8 mouse cellular contexts compared by ENCODE assay signal in genomic region chr1:64531548-64531947, GRCm38 (mm10). TPM values are rescaled to one million over a fixed set of nuclear protein-coding genes. Genes with fewer than 3 reads are reported as not detected.
A peak's percentile ranks its signal among the peaks of the same experiment; 100 is the strongest.
DNase-seq lines count a peak whose midpoint lies in the region; ATAC-seq and TF ChIP-seq lines count a peak whose summit lies in the region.

No protein-coding gene starts in this region.

- peak overlapping the region; percentile 93 for H3K4me3 ChIP-seq in heart, adult 2 months
- peak overlapping the region; percentile 92 for H3K4me3 ChIP-seq in E14TG2a.4 (replicated peaks; ENCODE audit: low read length)
- peak overlapping the region; percentile 80 for H3K4me3 ChIP-seq in forebrain, embryonic 14.5 days (ENCODE audit: low read depth, low read length)
- peak overlapping the region; percentile 94 for H3K4me3 ChIP-seq in liver, embryonic 16.5 days (ENCODE audit: low read depth, low read length)

- TF ChIP-seq EP300 in heart, adult 2 months (IDR thresholded peaks at IDR 0.05; ENCODE audit: insufficient read depth, low read depth, low read length): no peak

- intact Hi-C loops in heart, adult 2 months (cut with DNase I): loop anchor here (5.0 to 10.0 kb wide), 5 partner anchors 86 to 417 kb away; partner anchors contain the start of genes Ccnyl1 and Mettl21a

- no peak for DNase-seq in heart, adult 2 months
- DNase-seq in heart, adult 8-10 months (ENCODE audit: low spot score): no peak
- DNase-seq in forebrain, embryonic 14.5 days (ENCODE audit: low spot score): no peak
- DNase-seq in cerebellum, postnatal 36 days: no peak

- H3K4me1 ChIP-seq in heart, adult 2 months (ENCODE audit: control insufficient read depth, insufficient read depth, low read length): peaks cover 5% of the 10 kb centered on the region
- H3K4me1 ChIP-seq in E14TG2a.4 (replicated peaks; ENCODE audit: low read depth, low read length): peaks cover 26% of the 10 kb centered on the region
- peaks cover 20% of the 10 kb centered on the region for H3K4me1 ChIP-seq in forebrain, embryonic 14.5 days (ENCODE audit: control insufficient read depth, insufficient read depth, low read length)
- H3K4me1 ChIP-seq in liver, embryonic 16.5 days (ENCODE audit: control insufficient read depth, low read depth, low read length): peaks cover 18% of the 10 kb centered on the region

- H3K4me2 ChIP-seq in forebrain, embryonic 14.5 days (ENCODE audit: low read length): peak overlapping the region; percentile 95
- H3K4me2 ChIP-seq in liver, embryonic 16.5 days (ENCODE audit: low read depth, low read length): peak overlapping the region; percentile 93

- H3K9me3 ChIP-seq in E14TG2a.4 (ENCODE audit: low read length): no peaks in the 10 kb centered on the region
- H3K9me3 ChIP-seq in forebrain, embryonic 14.5 days (replicated peaks; ENCODE audit: control insufficient read depth, low read length): no peaks in the 10 kb centered on the region
- H3K9me3 ChIP-seq in liver, embryonic 16.5 days (replicated peaks; ENCODE audit: control insufficient read depth, low read length): no peaks in the 10 kb centered on the region

- TF ChIP-seq POLR2A in heart, adult 2 months (IDR thresholded peaks at IDR 0.05; ENCODE audit: insufficient read depth, low read depth, low read length): no peak

- H3K9ac ChIP-seq in heart, adult 2 months (ENCODE audit: low read depth, low read length): peak overlapping the region; percentile 85
- H3K9ac ChIP-seq in forebrain, embryonic 14.5 days (ENCODE audit: low read length): peak overlapping the region; percentile 99
- peak overlapping the region; percentile 98 for H3K9ac ChIP-seq in liver, embryonic 16.5 days (ENCODE audit: low read depth, low read length)

- peak overlapping the region; percentile 96 for H3K27ac ChIP-seq in heart, adult 2 months
- no peak overlapping the region for H3K27ac ChIP-seq in forebrain, embryonic 14.5 days (ENCODE audit: low read depth, low read length)
- H3K27ac ChIP-seq in liver, embryonic 16.5 days (ENCODE audit: low read length): peak overlapping the region; percentile 98

- peaks cover 14% of the 10 kb centered on the region for H3K36me3 ChIP-seq in heart, adult 2 months (ENCODE audit: control insufficient read depth, insufficient read depth, low read length)
- no peaks in the 10 kb centered on the region for H3K36me3 ChIP-seq in E14TG2a.4 (ENCODE audit: insufficient read depth, low read length)
- H3K36me3 ChIP-seq in forebrain, embryonic 14.5 days (ENCODE audit: control insufficient read depth, insufficient read depth, low read length): no peaks in the 10 kb centered on the region
- peaks cover 3% of the 10 kb centered on the region for H3K36me3 ChIP-seq in liver, embryonic 16.5 days (ENCODE audit: control insufficient read depth, insufficient read depth)

- no peaks in the 10 kb centered on the region for H3K27me3 ChIP-seq in heart, adult 2 months (ENCODE audit: control insufficient read depth, insufficient read depth, low read length)
- H3K27me3 ChIP-seq in E14TG2a.4 (ENCODE audit: insufficient read depth, low read length): no peaks in the 10 kb centered on the region
- no peaks in the 10 kb centered on the region for H3K27me3 ChIP-seq in forebrain, embryonic 14.5 days (replicated peaks; ENCODE audit: control insufficient read depth, insufficient read depth, low read length)
- no peaks in the 10 kb centered on the region for H3K27me3 ChIP-seq in liver, embryonic 16.5 days (ENCODE audit: control insufficient read depth, insufficient read depth, low read depth, low read length)

- ATAC-seq in forebrain, embryonic 14.5 days: no peak
- no peak for ATAC-seq in liver, embryonic 16.5 days (ENCODE audit: low read depth)
- ATAC-seq in granulocyte monocyte progenitor cell, adult 5-6 weeks (replicated peaks; ENCODE audit: poor library complexity, severe bottlenecking): no peak
- ATAC-seq in monocyte, adult 5-6 weeks (replicated peaks; ENCODE audit: insufficient number of reproducible peaks, low FRiP score, low TSS enrichment, poor library complexity, severe bottlenecking): no peak

- no peak for TF ChIP-seq CTCF in heart, adult 2 months (IDR thresholded peaks at IDR 0.05)
- TF ChIP-seq CTCF in E14TG2a.4 (conservative IDR thresholded peaks at IDR 0.05; ENCODE audit: low read length): no peak

- 17% methylated on average over 7 of the region's 7 CpGs for WGBS in heart, adult 2 months
- 23% methylated on average over 7 of the region's 7 CpGs for WGBS in forebrain, embryonic 14.5 days
- 5% methylated on average over 7 of the region's 7 CpGs for WGBS in liver, embryonic 16.5 days (ENCODE audit: insufficient replicate concordance)

- peaks cover 1% of the 10 kb centered on the region; the same call in 1 of the 2 replicates for H3K79me2 ChIP-seq in heart, adult 2 months (replicated peaks; ENCODE audit: control insufficient read depth, insufficient read depth, low read length)

RNA-seq across cellular contexts. Expression of gene Creb1, which starts 0.9 kb away (rescaled TPM):
- total RNA-seq in heart, adult 2 months (2021): 10 to 100 TPM; 25.2 to 28.8 TPM
- 7.5 and 11.9 TPM in 2 replicates for polyA plus RNA-seq in heart, adult 2 months (2012; rRNA removed)
- 10 to 100 TPM; 21.4 to 31.2 (median 22.8) TPM for total RNA-seq in heart, adult 8-10 months (2022)
- polyA plus RNA-seq in forebrain, embryonic 14.5 days (2014; fragmentation: Nextera tagmentation; extraction: Ambion mirVana): 56.7 and 70.8 TPM in 2 replicates
- polyA plus RNA-seq in liver, embryonic 16.5 days (2015; fragmentation: Nextera tagmentation; extraction: Ambion mirVana): 10.9 and 11.7 TPM in 2 replicates
- 60.4 and 73.2 TPM in 2 replicates for total RNA-seq in granulocyte monocyte progenitor cell, adult 5-6 weeks (2014; fragmentation: Nextera tagmentation)
- total RNA-seq in granulocyte monocyte progenitor cell, adult 5-6 weeks (2017): 65.1 and 74.2 TPM in 2 replicates
- 83.1 to 134 TPM (median 89.6 TPM) in 3 replicates for total RNA-seq in monocyte, adult 5-6 weeks (2017)
